Mouse (Mus musculus) liver, embryonic 14.5 days (tissue): ENCODE data around the gene Ap1g2. TPM values are rescaled to one million over a fixed set of nuclear protein-coding genes. Genes with fewer than 3 reads are reported as not detected.

ENCODE experiments used
- ATAC-seq: fragments of 200-750 bp; cut with Nextera tagmentation; 2 replicates; pipeline ENCODE4 v1.8.0; 2017; ENCODE audit warnings: moderate number of reproducible peaks, mild to moderate bottlenecking, moderate library complexity; ENCODE audit not compliant: insufficient read depth
- DNase-seq, 3 experiments: peaks; one replicate each; pipeline ENCODE4 v3.0.0-alpha.2; 2012 to 2013; ENCODE audit warnings: low read depth in 3 of 3, low spot score in 3 of 3
- H3K27ac ChIP-seq: fragments of 300-500 bp; sonication (generic); 2 replicates; pipeline ENCODE4 v1.5.1; 2014; ENCODE audit warnings: moderate library complexity, mild to moderate bottlenecking, control low read depth, inconsistent platforms
- H3K27me3 ChIP-seq: fragments of 300-500 bp; sonication (generic); 2 replicates; pipeline ENCODE4 v1.6.1; 2014; ENCODE audit warnings: mild to moderate bottlenecking, low read length, moderate library complexity; ENCODE audit not compliant: control insufficient read depth, insufficient read depth
- H3K36me3 ChIP-seq: fragments of 300-500 bp; sonication (generic); replicated peaks from 2 replicates; pipeline ENCODE4 v1.6.1; 2014; ENCODE audit warnings: low read depth; ENCODE audit not compliant: control insufficient read depth, insufficient read depth
- H3K4me1 ChIP-seq, 2 experiments: fragments of 200-500 bp in 1 of 2; fragments of 300-500 bp in 1 of 2; sonication (generic) in 1 of 2; replicated peaks; 2 replicates each; pipeline ENCODE4 v1.6.1; 2012 to 2014; ENCODE audit warnings: antibody characterized with exemption in 1 of 2, inconsistent platforms in 1 of 2, low read length in 1 of 2; ENCODE audit not compliant: control insufficient read depth in 2 of 2, insufficient read depth in 2 of 2
- H3K4me2 ChIP-seq: fragments of 300-500 bp; sonication (generic); 2 replicates; pipeline ENCODE4 v1.6.1; 2014; ENCODE audit warnings: low read depth, mild to moderate bottlenecking, control low read depth, moderate library complexity
- H3K4me3 ChIP-seq, 2 experiments: fragments of 200-500 bp in 1 of 2; fragments of 300-500 bp in 1 of 2; sonication (generic) in 1 of 2; 2 replicates each; pipeline ENCODE4 v1.5.1; 2012 to 2014; ENCODE audit warnings: low read depth in 2 of 2, low read length in 2 of 2, mild to moderate bottlenecking in 2 of 2, control low read depth in 1 of 2, inconsistent platforms in 1 of 2, moderate library complexity in 1 of 2; ENCODE audit not compliant: insufficient read depth in 1 of 2
- H3K9ac ChIP-seq: fragments of 300-500 bp; sonication (generic); replicated peaks from 2 replicates; pipeline ENCODE4 v1.6.1; 2014; ENCODE audit warnings: mild to moderate bottlenecking, control low read depth, moderate library complexity
- H3K9me3 ChIP-seq: fragments of 300-500 bp; sonication (generic); 2 replicates; pipeline ENCODE4 v1.6.1; 2016; ENCODE audit warnings: low read length, mixed read lengths; ENCODE audit not compliant: control insufficient read depth
- CTCF ChIP-seq: IDR thresholded peaks from 2 replicates; pipeline ENCODE4 v1.5.1; 2016; ENCODE audit warnings: antibody characterized with exemption, low read depth, control low read depth
- EP300 ChIP-seq: IDR thresholded peaks from 2 replicates; pipeline ENCODE4 v1.6.1; 2016; ENCODE audit warnings: antibody characterized with exemption, low read depth
- WGBS: fragments of 180-500 bp; shearing (Covaris S2); extraction: QIAGEN DNeasy Blood & Tissue Kit; methylation state at CpG from one replicate; pipeline ENCODE4 v1.1.7; 2014; ENCODE audit not compliant: insufficient replicate concordance; 5-methylcytosine and 5-hydroxymethylcytosine counted together
- polyA plus RNA-seq, 2 experiments: library from polyadenylated mRNA; depleted of rRNA in 1 of 2; stranded (reverse) in 1 of 2; unstranded in 1 of 2; fragments of >200 nt; fragmentation: Nextera tagmentation in 1 of 2; extraction: Ambion mirVana in 1 of 2; gene quantifications; 2 replicates each; pipeline versions ENCODE4 v1.2.1 to v1.2.3; 2012 to 2014

The Ap1g2 gene
- polyA plus RNA-seq, 2 experiments = 13.4 to 21.2 TPM

GRCm38 (mm10) chr14:55079214-55079970, 27.0 kb downstream of the Ap1g2 start:
- 26% methylated on average over 8 of the region's 8 CpGs for WGBS
- Histone ChIP-seq H3K27ac (no peak overlapping the region), H3K4me1 (peaks cover 7 to 10% of the 10 kb centered on the region in 2 experiments), H3K4me2 (no peak overlapping the region), H3K27me3 (peaks cover 14% of the 10 kb centered on the region), H3K4me3 (no peak overlapping the region), H3K36me3 (no peaks in the 10 kb centered on the region), H3K9me3 (no peaks in the 10 kb centered on the region), H3K9ac (no peak overlapping the region)
- DNase-seq = peak; percentile 48 to 63 (median 54)
- peak; percentile 96 for TF ChIP-seq CTCF
- TF ChIP-seq EP300 = 0 out of 2 replicates have a peak, but pooled peaks have one; percentile 6
- peak; percentile 62 for ATAC-seq

- ATAC-seq (peak; percentile 25; the same call in 1 of the 2 replicates), DNase-seq (no peak)
- TF ChIP-seq EP300 (no peak), CTCF (no peak)
- H3K36me3 ChIP-seq = no peaks in the 10 kb centered on the region
- no peak overlapping the region for H3K9ac ChIP-seq
- H3K4me3 ChIP-seq = no peak overlapping the region
- H3K9me3 ChIP-seq = no peaks in the 10 kb centered on the region
- peak overlapping the region; percentile 3; the same call in 1 of the 2 replicates for H3K4me2 ChIP-seq
- H3K27me3 ChIP-seq = peaks cover 14% of the 10 kb centered on the region
- 4% methylated on average over 23 of the region's 23 CpGs for WGBS
- no peak overlapping the region for H3K27ac ChIP-seq
- H3K4me1 ChIP-seq = peaks cover 7 to 10% of the 10 kb centered on the region in 2 experiments
Measured at GRCm38 (mm10) chr14:55078366-55078989, 27.9 kb downstream of the Ap1g2 start.

GRCm38 (mm10) chr14:55077481-55078365, 28.7 kb downstream of the Ap1g2 start:
- Histone ChIP-seq H3K4me1 (peaks cover 7 to 10% of the 10 kb centered on the region in 2 experiments), H3K9me3 (no peaks in the 10 kb centered on the region), H3K9ac (no peak overlapping the region), H3K27me3 (peaks cover 14% of the 10 kb centered on the region), H3K4me2 (no peak overlapping the region), H3K36me3 (no peaks in the 10 kb centered on the region), H3K4me3 (no peak overlapping the region), H3K27ac (no peak overlapping the region)
- ATAC-seq = no peak
- no peak for TF ChIP-seq EP300
- TF ChIP-seq CTCF = no peak
- no peak for DNase-seq
- 32% methylated on average over 15 of the region's 15 CpGs for WGBS

- H3K4me1 ChIP-seq = peaks cover 7 to 10% of the 10 kb centered on the region in 2 experiments
- DNase-seq (no peak), ATAC-seq (no peak)
- H3K36me3 ChIP-seq = no peaks in the 10 kb centered on the region; the same call in 1 of the 2 replicates
- WGBS = 59% methylated on average over 3 of the region's 3 CpGs
- peaks cover 14% of the 10 kb centered on the region for H3K27me3 ChIP-seq
- no peak overlapping the region for H3K4me2 ChIP-seq
- no peak overlapping the region for H3K9ac ChIP-seq
- no peaks in the 10 kb centered on the region for H3K9me3 ChIP-seq
- H3K27ac ChIP-seq = no peak overlapping the region
- TF ChIP-seq CTCF (no peak), EP300 (no peak)
- H3K4me3 ChIP-seq = no peak overlapping the region
Measured at GRCm38 (mm10) chr14:55076956-55077355, 29.4 kb downstream of the Ap1g2 start.
